Mouse (Mus musculus) liver, adult 2 months (tissue): ENCODE measurements around the gene Ptcd1.

Source experiments
- CTCF ChIP-seq: fragments of 200-500 bp; IDR thresholded peaks from 2 replicates; pipeline ENCODE4 v1.5.1; 2011; ENCODE audit warnings: low read depth, low read length, control low read depth
- POLR2A ChIP-seq: fragments of 200-500 bp; IDR thresholded peaks from 2 replicates; pipeline ENCODE4 v1.6.1; 2011; ENCODE audit warnings: low read length, control low read depth; ENCODE audit not compliant: insufficient read depth; ENCODE audit errors: extremely low read depth

DNA sequence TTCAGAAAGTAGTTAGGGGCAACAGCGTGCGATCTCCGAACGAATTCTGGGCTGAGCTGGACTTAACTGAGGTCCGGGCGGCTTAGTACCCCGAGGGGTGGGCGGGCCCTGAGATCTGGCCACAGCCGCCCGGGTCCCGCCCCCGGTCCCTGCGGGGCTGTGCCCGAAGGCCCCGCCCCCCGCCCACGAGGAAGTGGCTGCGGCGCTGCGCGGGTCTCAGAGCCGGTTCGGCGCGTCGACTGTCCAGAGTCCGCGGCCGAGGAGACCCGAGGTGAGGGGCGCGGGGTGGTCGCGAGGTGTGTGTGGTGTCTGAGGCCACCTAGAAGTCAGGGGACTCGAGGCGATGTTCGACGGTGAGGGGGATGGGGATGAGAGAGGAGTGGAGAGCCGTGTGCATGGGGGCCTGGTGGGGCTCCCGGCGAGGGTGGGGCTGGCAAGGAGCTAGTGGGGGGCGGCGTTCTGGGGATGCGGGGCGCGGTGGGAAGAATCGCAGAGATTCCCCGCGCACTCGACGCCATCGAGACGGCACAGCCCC lies 52.8 kb downstream of the Ptcd1 start, which contains the start of gene Arpc1b:
- no peak for TF ChIP-seq CTCF
- TF ChIP-seq POLR2A, result peak; percentile 54; the same call in 1 of the 2 replicates
